Mouse (Mus musculus) hindbrain, embryonic 13.5 days (tissue): ENCODE measurements around the gene Dntt. TPM values are rescaled to one million over a fixed set of nuclear protein-coding genes. Genes with fewer than 3 reads are reported as not detected.

Experiments
- polyA plus RNA-seq: library from polyadenylated mRNA; unstranded; fragments of >200 nt; fragmentation: Nextera tagmentation; extraction: Ambion mirVana; gene quantifications from 2 replicates; pipeline ENCODE4 v1.2.1, GENCODE M21; 2015

Dntt gene
- polyA plus RNA-seq, 1 experiment from 2014 or later: not detected

Other genes starting within 250 kb of the Dntt start
- 22.9 and 23.4 TPM in 2 replicates for gene Ccnj, start 198.0 kb upstream of the Dntt start, polyA plus RNA-seq
- 6.0 and 6.5 TPM in 2 replicates for gene Zfp518a, start 134.6 kb upstream of the Dntt start, polyA plus RNA-seq
- 0.65 and 0.77 TPM in 2 replicates for gene Blnk, start 34.7 kb upstream of the Dntt start, polyA plus RNA-seq
- not detected in 2 replicates for gene Opalin, start 47.8 kb downstream of the Dntt start, polyA plus RNA-seq
- gene Tll2, start 177.6 kb downstream of the Dntt start, polyA plus RNA-seq: 0.44 and 0.60 TPM in 2 replicates
- 91.3 and 99.0 TPM in 2 replicates for gene Tm9sf3, start 234.7 kb downstream of the Dntt start, polyA plus RNA-seq